Mouse (Mus musculus) kidney, postnatal 14 days (tissue): ENCODE data around the gene Mblac2.
A peak's percentile ranks its signal among the peaks of the same experiment; 100 is the strongest.
"Not testable (repeated sequence)": the region's sequence is repeated elsewhere in the genome, so short reads cannot be mapped to it uniquely, and the experiment has no call there.

Experiments
- DNase-seq: peaks from one replicate; pipeline ENCODE4 v3.0.0; 2022; ENCODE audit warnings: mixed read lengths

The Mblac2 gene

DNA sequence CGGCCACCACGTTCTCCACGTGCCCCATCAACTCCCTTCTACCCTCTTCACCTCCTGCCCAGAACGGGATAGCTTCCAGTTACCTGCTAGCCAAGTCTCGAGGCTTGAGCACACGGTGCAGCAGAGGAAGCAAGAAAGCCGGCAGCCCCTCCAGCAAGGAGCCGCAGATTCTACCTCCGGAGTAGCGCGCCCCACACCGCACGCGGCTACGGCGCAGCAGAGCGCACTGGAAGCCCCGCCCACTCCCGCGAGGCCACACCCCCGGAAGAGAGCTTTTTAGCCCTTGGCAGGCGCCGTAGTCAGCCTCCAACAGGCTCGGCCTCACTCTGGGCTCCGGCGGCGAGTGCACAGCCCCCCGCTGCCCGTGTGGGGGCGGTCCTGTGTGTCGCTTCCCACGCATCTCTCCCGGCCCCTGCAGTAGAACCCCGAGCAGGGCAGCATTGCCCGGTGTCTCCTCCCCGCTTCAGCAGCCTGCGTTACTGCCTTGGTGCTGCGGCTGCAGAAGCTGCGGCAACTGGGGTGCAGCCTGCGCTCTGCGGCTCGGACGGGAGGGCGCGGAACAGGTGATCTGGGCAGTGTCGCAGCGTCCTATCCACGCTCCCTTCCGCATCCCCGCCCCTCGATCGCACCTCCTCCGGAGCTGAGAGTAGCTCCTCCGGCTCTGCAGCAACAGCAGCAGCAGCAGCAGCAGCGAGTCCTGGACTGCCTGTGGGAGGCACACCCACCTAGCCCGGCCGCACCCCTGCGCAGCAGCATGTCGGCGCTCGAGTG, at the start of gene Mblac2, which contains the start of gene Polr3g:
Gene Mblac2 (plus strand): TSS at position 567 of the 771 bp plus-strand sequence.
Gene Polr3g (minus strand): TSS at position 239 of the 771 bp plus-strand sequence.
- DNase-seq: peak; percentile 96

DNA sequence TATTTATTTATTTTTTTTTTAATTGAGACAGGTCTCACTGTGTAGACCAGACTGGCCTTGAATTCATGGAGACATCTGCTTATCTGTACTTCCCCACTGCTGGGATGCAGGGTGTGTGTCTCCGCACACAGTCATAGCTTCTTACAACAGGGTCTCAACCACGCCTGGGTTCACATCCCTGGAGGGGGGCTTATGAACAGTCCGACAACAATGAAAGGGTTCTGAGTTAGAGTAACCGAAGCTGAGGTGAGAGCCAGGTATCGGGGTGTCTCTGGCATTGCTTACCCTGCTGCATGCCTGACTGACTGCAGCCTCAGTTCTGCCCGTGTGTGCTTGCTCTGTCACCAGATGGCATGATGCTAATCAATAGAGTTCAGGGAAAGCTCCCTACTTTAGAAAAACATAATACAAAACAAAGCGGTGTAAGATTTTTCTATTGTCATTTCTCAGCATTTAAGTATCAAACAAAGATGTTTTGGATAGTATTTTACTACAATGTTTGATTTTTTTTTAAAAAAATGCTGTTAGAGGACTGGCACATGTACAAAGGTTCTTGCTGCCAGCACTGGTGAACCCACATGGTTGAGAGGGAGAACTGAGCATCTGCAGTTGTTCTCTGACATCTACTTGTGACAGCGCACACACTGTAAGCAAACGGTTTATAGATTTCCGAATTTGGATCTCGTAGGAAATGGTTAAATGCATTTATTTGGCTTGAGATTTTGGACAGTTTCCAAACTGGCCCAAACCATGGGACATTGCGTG, 47.4 kb upstream of the Mblac2 start:
- no peak for DNase-seq

DNA sequence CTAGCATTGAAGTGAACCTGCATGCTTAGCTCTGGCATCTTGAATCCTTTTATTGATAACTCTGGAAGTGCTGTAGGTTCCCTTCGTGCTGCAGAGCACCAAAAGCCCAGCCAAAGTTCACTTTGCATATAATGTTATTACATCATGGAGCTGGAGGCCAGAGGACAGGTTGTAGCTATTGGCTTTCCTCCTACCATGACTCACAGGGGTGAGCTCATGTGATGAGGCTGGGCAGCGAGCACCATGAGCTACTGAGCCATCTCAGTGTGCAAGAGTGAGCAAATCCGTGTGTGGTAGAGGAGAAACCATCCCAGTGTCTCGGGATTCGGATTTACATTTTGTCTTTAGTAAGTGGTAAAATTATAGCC, 46.8 kb upstream of the Mblac2 start:
- DNase-seq: no peak

DNA sequence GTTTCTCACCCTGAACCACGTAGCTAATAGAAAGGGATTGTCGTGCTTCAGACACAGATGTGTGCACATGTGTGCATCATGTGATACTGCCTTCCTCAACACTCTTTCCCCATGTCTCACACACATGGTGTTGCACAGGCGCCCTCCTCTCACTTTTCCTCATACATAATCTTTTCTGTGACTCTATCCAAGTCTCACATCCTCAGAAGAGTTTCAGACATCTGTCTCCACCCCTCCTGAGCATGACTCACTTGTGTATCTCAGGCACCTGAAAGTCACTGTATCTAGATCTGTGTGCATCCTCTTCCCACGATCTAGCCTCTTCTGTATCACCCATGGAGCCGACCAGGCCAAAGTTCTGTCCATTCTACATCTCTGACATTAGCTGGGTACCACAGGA, 43.4 kb upstream of the Mblac2 start:
- no peak for DNase-seq

DNA sequence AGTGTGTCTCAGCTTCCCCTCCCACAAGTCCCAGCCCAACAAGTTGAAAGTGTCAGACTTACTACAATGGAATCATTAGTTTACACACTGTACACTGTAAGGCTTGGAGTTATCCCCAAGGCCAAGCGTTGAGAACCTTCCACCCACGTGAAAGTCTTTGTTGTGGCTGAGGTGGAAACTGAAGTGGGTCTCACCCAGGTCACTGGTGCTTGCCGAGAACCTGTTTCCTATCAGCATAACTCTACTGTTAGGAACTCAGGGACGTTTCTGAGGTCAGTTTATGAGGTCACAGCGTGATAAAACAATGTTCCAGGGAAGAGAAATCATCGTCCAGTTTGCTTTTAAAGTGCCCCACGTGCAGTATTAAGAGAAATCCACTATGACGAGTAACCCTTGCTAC, 35.8 kb upstream of the Mblac2 start:
- DNase-seq: no peak

DNA sequence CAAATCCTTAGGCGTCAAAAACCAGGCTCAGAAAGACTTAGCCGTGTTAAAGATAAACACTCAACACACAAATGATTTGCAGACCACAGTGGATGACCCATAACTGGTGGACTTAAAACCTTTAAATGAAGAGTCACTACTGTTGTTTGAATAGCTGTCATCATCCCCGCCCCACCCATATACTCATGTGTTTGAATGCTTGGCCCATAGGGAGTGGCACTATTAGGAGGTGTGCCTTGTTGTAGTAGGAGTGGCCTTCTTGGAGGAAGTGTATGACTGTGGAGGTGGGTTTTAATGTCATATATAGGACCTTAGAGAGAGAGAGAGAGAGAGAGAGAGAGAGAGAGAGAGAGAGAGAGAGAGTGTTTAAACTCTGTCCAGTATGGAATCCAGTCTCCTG, 28.0 kb upstream of the Mblac2 start:
- no peak for DNase-seq

DNA sequence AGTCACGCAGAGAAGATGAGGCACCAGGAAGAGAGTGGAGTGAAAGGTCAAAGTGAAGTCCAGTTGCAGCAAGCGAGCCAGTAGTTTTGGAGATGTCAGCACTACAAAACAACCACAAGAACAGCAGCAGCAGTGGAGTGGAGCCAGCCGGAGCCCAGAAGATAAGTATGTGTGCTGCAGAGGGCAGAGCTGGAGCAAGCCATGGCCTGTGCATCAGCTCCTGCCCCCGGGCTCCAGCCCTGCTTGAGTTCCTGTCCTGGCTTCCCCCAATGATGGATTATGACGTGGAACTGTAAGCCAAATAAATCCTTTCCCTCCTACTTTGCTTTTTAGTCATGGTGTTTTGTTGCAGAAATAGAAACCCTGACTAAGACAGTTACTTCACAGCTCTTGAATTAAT, 26.9 kb upstream of the Mblac2 start:
- DNase-seq: no peak

DNA sequence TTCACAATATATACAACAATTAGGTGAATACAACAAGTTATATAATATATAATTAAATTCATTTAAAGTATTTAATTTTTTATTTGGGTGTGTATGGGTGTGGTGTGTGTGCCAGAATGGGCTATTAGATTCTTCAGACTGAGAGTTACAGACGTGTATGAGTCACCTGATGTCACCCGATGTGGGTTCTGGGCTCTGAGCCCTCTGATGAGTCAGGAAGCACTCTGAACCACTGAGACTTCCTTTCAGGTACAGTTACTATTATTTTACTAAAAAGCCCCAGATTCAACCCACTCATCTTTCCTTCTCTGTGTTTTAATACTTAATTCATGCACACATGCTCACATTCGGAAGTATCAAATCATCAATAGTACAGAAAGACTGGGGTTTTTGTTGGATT, 26.3 kb upstream of the Mblac2 start:
- DNase-seq: no peak

DNA sequence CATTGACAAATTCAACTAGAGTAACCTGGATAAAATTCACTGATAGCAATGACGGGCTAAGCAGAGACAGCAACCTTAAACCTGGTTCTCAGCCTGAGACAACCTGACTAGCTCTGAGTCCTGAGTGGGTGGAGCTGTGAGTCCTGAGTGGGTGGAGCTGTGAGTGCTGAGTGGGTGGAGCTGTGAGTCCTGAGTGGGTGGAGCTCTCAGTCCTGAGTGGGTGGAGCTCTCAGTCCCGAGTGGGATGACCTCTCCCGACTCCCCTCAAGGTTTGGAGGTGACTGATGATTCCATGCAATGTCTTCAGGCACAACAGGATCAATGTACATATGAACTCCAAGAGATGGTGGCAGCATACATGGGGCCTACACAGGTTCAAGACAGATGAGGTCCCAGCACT, 21.6 kb upstream of the Mblac2 start:
- no peak for DNase-seq

DNA sequence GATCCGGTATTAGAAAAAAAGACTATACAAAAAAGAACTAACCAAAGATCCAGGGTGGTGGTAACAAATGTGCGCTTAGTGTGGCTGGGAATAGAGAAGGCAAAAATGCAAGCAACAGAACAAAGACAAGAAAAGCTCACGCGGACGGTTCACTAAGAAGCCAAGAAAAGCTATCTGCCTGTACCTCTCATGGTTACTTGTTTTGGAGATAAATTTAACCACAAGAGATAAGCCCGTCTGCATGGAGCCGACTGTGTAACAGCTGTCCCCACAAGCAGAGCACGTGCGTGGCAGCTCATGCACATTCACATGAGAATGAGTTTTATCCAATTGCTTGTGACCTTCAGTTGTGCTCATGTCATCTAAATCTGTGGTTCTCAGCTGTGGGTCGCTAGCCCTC, 20.7 kb upstream of the Mblac2 start:
- no peak for DNase-seq

DNA sequence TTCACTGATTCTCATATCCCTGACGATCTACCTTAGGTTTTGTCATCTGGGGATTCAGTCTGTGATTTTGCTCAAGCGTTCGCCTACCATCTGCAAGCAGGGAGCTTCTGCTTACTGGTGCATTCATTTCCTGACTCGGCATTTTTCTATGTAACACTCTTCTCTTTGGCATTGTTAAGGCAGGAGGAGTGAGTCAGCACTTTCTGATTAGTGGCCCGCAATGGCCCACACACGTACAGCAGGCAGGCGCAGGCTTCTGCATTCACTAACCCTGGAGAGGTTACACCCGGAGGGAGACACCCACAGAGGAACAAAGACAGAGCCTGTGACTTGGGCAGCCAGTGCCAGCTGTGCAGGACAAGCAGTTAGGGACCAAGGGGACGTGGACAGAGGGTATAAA, 19.5 kb upstream of the Mblac2 start:
- peak; percentile 12 for DNase-seq

DNA sequence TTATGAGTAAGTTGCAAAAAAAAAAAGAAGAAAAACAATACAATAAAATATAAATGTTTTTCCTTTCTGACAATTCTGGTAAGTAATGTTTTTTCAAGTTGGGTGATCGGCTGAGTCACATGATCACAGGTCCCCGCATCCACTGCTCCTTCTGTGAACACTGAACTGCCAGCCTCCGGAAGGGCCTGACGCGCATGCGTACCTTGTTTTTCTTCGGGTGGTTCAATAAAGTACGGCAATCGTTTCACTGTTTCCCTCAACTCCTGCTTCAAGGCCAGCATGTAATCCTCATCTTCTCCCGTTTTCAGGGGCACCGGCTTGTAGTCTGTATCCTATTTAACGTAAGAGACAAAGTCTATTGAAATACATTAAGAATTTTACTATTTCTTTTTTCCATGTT, 16.7 kb upstream of the Mblac2 start:
- DNase-seq: no peak

DNA sequence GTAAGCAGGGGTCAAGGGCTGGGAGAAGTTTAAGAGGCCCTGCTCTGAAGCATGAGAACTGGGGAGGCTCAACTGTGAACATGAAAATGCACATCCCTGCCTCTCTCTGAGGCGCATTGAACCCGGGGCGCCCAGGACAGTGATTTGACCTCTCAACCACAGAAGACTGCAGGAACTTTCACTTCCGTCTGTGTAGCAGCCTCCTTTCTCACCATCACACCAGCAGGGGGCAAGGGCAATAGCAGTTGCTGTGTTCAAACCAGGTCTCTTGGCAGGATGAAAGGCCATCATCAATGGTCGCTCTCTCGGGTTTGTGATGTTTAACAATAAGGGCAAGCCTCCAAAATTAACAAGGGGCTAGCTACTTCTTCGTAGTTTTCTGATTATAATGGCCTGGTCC, 8.0 kb upstream of the Mblac2 start:
- DNase-seq: no peak

DNA sequence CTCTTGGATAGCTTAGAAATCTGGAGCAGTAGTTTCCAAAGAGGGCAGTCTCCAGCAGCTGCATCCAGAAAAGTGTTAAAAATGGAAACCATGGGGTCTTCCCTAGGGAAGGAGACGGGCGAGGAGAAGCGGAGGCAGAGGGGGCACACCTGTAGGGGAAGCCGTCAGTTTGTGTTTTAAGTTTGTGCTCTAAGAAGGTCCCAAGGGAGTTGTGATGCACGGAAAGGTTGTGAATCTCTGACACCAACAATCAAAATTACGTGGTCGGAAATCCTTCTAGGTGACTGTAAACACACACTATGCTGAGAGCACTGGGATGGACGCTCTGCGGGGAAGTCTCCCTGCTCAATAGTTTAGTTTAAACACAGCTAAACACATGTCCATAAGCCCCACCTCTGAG, 7.5 kb upstream of the Mblac2 start:
- DNase-seq: no peak

DNA sequence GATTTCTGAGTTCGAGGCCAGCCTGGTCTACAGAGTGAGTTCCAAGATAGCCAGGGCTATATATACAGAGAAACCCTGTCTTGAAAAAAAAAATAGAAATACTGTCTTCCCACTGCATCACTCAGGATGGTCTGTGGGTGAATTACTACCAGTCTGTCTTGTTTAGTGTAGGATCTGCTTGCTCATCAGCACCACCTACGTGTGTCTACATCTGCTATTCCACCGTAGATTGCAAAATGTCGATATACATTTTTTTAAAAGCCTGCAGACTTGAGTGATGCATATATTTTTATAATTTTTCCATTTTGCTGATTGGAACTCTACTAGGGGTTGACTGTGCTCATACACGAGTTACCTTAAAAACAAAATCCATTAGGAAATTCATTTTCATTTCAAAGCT, 4.8 kb upstream of the Mblac2 start:
- no peak for DNase-seq

DNA sequence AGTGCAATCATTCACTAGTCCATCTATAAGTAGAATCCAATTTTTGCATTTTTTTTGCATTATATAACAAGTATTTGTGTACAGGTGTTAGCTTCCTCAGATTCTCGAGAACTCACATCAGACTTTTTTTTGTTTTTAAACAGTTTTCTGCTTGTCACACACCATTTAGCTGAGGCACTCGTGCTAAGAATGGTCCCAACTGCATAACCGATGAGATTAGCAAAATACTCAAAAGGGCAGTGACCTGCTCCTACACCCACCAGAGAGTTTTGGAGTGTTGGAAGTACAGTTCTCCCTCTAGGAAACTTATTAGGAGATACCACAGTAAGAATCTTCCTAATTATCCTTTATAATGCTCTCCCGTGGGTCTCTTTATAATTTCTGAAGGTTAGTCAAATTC, 1.3 kb upstream of the Mblac2 start:
- no peak for DNase-seq

DNA sequence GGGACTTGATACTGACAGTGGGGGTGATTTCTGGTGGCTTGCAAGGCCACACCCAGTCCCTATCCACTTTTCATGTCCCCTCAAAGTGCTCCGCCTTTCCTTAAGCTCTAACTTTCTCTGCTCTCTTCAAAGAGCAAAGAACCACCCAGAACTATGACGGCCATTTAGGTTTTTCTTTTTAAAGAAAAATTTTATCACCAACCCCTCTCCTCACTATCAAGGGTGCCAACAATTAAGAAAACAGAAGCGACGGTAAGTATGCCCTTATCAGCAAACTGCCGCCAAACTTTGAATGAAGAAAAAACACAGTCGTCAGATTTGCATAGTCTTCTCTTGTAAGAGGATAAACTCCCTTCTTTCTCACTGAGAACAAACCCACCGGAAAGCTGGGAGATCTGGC, 875 bp upstream of the Mblac2 start:
- DNase-seq: no peak

DNA sequence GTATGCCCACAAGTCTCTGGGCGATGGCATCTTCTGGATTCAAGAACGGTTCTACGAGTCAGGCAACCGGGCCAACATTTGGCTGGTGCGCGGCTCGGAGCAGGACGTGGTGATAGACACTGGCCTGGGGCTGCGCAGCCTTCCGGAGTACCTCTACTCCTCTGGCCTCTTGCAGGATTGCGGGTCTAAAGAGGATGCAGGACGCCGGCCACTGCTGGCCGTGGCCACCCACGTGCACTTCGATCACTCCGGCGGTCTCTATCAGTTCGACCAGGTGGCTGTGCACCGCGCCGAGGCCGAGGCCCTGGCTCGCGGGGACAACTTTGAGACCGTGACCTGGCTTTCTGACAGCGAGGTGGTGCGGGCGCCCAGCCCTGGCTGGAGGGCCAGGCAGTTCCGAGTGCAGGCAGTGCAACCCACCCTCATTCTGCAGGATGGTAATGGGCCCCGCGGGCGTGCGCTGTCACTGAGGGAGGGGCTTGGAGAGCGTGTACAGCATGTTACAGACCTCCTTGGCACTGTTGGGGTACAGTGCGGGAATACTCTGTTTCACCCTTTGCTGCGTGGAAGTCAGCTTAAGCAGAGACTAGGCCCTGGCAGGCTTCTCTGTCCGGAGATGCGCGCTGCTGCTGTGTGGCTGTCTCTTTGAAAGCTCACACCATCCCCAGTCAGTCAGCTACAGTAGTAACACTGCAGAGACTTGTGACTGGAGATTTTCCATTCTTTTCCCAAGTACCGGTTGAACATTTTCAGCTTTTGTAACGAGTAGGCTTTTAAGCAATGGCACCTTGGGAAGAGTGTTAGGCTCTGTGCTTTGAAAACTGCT, 618 bp downstream of the Mblac2 start:
- DNase-seq: no peak

DNA sequence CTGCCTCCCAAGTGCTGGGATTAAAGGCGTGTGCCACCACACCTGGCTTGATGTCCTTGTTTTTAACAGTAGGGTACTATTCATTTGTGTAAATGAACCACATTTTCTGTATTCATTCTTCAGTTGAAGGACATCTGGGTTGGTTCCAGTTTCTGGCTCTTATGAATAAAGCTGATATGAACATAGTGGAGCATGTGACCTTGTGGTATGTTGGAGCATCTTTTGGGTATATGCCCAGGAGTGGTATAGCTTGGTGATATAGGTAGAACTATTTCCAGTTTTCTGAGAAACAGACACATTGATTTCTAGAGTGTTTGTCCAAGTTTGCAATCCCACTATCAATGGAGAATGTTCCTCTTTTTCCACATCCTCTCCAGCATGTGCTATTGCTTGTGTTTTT, 2.8 kb downstream of the Mblac2 start:
- no peak for DNase-seq

DNA sequence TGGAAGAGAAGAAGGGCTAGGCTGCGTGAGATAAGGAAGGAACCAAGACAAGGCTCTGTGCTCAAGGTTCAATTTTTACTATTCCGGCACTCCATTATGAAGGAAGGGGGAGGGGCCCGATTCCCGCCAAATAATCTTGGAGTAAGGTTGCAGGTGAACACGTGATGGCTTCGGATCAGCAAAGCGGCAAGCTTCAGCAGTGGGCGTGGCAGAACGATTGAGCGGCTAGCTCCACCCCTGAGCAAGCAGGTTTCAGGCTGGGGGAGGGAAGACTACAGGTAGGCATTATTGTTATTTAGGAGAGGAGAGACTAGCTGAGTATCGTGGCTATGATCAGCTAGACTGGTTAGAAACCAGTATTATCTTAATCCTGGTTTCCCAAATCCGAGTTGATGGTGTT, 17.0 kb downstream of the Mblac2 start:
- not testable (repeated sequence) for DNase-seq

DNA sequence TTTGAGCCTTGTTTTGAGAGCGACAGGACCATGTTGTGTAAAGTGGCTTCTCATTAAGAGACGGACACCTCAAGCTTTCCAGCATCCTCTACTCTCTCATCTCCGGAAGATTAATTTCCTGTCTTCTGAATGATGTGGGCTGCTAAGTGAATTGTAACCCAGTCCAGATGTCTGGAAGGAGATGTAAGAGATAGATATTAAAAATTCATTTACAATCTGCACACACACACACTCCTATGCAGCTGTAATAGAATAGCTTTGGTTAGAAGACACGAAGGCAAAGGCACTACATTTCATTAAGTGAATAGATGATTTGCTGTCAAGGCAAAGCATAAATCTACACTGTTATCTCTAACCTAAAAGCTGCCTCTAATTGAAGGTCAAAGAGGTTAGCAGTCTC, 18.0 kb downstream of the Mblac2 start:
- no peak for DNase-seq

DNA sequence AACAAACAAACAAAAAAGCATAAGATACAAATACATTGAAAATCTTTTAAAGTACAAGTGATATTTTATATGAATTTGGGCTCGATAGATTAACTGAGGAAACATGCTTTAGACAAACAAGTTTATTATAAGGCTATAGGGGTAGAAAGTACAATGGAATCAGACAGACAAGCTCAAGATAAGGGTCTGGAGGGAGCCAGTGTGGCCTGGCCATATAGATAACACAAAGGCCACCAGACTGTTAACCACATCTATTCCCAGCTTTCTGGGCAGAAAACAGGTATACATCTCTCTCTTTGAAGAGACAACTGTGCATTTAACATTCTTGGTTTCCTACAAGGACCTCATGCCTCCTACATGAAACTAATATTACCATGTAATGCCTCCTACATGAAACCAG, 19.2 kb downstream of the Mblac2 start:
- no peak for DNase-seq

DNA sequence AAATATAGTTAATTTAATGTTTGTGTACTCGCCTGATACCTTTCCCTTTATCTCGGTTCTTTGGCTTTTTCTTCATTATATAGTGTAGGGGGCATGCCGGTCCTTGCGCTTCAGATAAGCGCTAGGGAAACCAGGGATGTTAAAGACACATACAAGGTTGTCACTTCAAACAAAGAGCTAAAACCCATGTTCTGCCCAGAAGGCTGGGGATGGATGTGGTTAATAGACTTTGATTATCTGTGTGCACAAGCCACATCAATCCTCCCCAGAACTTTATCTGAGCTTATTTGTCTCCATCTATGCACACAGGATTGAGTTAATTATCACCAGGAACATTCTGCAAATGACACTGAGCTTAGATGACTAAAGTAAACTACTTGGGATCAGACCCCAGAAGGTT, 25.5 kb downstream of the Mblac2 start:
- no peak for DNase-seq

DNA sequence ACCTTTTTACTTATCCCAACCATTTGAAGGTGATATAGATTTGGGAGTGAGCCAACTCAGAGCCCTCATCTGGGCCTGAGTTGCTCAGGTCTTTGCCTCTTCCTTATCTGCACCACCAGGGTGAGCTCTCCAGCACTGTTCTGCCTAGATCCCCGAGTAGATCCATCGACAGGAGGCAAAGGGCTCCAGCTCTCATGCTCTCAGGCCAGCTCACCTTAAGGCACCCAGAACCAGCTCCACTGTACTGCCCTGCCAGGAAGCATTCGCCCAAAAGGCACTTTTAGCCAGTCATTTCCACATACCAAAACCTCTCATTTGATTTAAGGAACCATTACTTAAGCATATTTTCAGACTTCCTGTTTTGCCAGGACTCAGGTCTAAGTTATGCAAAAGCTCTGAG, 29.8 kb downstream of the Mblac2 start:
- no peak for DNase-seq
